Mouse (Mus musculus): ENCODE measurements around the gene Acy3. TPM values are rescaled to one million over a fixed set of nuclear protein-coding genes. Genes with fewer than 3 reads are reported as not detected.

Acy3 gene
- 10.5 and 12.4 TPM in 2 replicates for polyA plus RNA-seq (2015; fragmentation: Nextera tagmentation; extraction: Ambion mirVana)

GRCm38 (mm10) chr19:3986334-3986733 is at the start of gene Acy3:
Acy3 (plus strand) TSS chr19:3986570.
- H3K36me3 ChIP-seq (ENCODE audit: control insufficient read depth, insufficient read depth), result no peaks in the 10 kb centered on the region
- H3K4me2 ChIP-seq (ENCODE audit: low read depth, low read length), result peak within 1 kb of the TSS; percentile 4

DNA sequence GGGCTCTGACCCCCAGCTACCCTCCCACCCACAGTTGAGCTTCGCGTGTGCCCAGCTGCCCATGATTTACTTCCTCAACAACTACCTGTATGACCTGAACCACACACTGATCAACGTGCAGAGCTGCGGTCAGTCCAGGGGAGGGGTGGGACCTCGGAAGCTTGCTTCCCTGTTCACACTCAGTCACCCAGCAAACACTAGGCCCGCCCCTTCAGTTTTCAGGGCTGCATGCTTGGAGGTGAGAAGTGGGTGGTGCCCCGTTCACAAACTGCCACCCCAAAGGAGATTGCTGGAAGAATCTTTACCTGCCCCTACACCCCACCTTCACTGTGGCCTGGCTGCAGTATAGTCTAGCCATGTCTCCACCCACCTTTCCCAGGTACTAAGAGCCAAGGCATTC is 44.1 kb upstream of the Acy3 start:
- Histone ChIP-seq H3K4me1 (ENCODE audit: control insufficient read depth, low read depth, low read length) (peaks cover 10% of the 10 kb centered on the region), H3K9ac (ENCODE audit: low read depth, low read length) (no peak overlapping the region), H3K27me3 (ENCODE audit: control insufficient read depth, insufficient read depth, low read depth, low read length) (no peaks in the 10 kb centered on the region), H3K27ac (ENCODE audit: low read length) (no peak overlapping the region), H3K4me3 (ENCODE audit: low read depth, low read length) (no peak overlapping the region), H3K36me3 (ENCODE audit: control insufficient read depth, insufficient read depth) (no peaks in the 10 kb centered on the region), H3K9me3 (replicated peaks; ENCODE audit: control insufficient read depth, low read length) (no peaks in the 10 kb centered on the region), H3K4me2 (ENCODE audit: low read depth, low read length) (no peak overlapping the region)
- 64% methylated on average over 7 of the region's 7 CpGs for WGBS (ENCODE audit: insufficient replicate concordance)
- ATAC-seq (ENCODE audit: low read depth), result no peak

More at GRCm38 (mm10) chr19:3986334-3986733, at the start of gene Acy3:
- WGBS (ENCODE audit: insufficient replicate concordance), result 12% methylated on average over 8 of the region's 8 CpGs
- Histone ChIP-seq H3K4me1 (ENCODE audit: control insufficient read depth, low read depth, low read length) (peaks cover 25% of the 10 kb centered on the region), H3K4me3 (ENCODE audit: low read depth, low read length) (0 out of 2 replicates have a peak within 1 kb of the TSS, but pooled peaks have one; percentile 2), H3K9ac (ENCODE audit: low read depth, low read length) (no peak within 1 kb of the TSS; the same call in 1 of the 2 replicates), H3K9me3 (replicated peaks; ENCODE audit: control insufficient read depth, low read length) (no peaks in the 10 kb centered on the region), H3K27ac (ENCODE audit: low read length) (peak within 1 kb of the TSS; percentile 51), H3K27me3 (ENCODE audit: control insufficient read depth, insufficient read depth, low read depth, low read length) (no peaks in the 10 kb centered on the region)
- peak; percentile 82 for ATAC-seq (ENCODE audit: low read depth)

GRCm38 (mm10) chr19:3942986-3943735 is 43.2 kb upstream of the Acy3 start:
- peak overlapping the region; percentile 37 for H3K4me3 ChIP-seq (ENCODE audit: low read depth, low read length)

DNA sequence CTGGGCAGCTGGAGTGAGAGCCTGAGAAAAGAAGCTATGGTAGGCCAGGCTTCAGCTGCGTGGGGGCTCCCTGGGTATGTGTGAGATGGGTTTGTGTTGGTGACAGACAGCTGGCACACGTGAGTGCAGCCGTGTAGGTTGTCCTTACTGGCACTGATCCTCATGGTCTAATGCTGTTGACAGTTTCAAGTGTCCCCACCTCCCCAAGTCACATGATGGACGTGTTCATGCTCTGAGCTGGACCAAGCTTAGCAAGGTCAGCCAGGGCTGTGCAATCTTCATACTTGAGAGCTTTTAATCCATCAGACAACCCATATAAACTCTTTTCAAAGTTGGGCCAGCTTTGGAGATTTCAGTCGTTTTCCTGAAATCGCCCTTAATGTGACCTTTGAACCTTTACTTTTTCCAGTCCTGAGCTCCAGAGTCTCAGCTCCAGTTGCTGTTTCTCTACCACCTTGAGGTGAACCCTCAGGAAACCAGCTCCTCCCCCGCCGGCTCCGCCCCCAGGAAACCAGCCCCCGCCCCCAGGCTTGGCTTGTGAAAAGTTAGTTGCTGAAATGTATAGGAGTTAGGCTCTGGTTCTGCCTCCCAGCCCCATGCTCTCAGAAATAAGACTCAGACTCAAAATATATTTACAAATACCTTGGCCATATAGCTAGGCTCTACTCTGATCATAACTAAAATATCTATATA is 40.4 kb upstream of the Acy3 start:
- H3K4me2 ChIP-seq (ENCODE audit: low read depth, low read length), result no peak overlapping the region
- no peaks in the 10 kb centered on the region for H3K9me3 ChIP-seq (replicated peaks; ENCODE audit: control insufficient read depth, low read length)
- H3K4me3 ChIP-seq (ENCODE audit: low read depth, low read length), result no peak overlapping the region
- ATAC-seq (ENCODE audit: low read depth), result no peak
- 23% methylated on average over 10 of the region's 10 CpGs for WGBS (ENCODE audit: insufficient replicate concordance)
- peaks cover 10% of the 10 kb centered on the region for H3K4me1 ChIP-seq (ENCODE audit: control insufficient read depth, low read depth, low read length)
- H3K36me3 ChIP-seq (ENCODE audit: control insufficient read depth, insufficient read depth), result no peaks in the 10 kb centered on the region
- H3K27me3 ChIP-seq (ENCODE audit: control insufficient read depth, insufficient read depth, low read depth, low read length), result no peaks in the 10 kb centered on the region
- H3K9ac ChIP-seq (ENCODE audit: low read depth, low read length), result no peak overlapping the region
- H3K27ac ChIP-seq (ENCODE audit: low read length), result no peak overlapping the region

More at GRCm38 (mm10) chr19:3942986-3943735, 43.2 kb upstream of the Acy3 start:
- WGBS (ENCODE audit: insufficient replicate concordance), result 15% methylated on average over 27 of the region's 27 CpGs
- Histone ChIP-seq H3K27ac (ENCODE audit: low read length) (no peak overlapping the region), H3K9me3 (replicated peaks; ENCODE audit: control insufficient read depth, low read length) (no peaks in the 10 kb centered on the region), H3K4me1 (ENCODE audit: control insufficient read depth, low read depth, low read length) (peaks cover 10% of the 10 kb centered on the region), H3K4me2 (ENCODE audit: low read depth, low read length) (peak overlapping the region; percentile 60), H3K9ac (ENCODE audit: low read depth, low read length) (no peak overlapping the region), H3K36me3 (ENCODE audit: control insufficient read depth, insufficient read depth) (no peaks in the 10 kb centered on the region), H3K27me3 (ENCODE audit: control insufficient read depth, insufficient read depth, low read depth, low read length) (no peaks in the 10 kb centered on the region)
- ATAC-seq (ENCODE audit: low read depth), result peak; percentile 81

DNA sequence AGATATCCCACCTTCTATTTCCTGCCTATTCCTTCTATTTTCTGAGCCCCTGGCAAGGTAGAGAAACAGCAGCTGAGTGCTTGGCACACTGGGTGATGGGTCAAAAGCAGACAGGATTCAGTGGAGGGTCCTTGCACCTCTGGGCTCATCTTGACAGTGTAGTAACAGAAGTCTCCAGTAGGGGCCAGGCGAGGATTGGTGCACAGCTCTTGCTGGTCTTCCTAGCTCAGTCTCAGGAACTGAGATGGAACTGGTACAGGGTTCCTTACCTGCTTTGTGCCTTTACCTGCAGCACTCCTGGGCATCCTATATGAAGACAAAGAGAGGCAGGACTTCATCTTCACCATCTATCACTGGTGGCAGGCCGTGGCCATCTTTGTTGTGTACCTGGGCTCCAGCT is 39.7 kb upstream of the Acy3 start:
- Histone ChIP-seq H3K4me2 (ENCODE audit: low read depth, low read length) (no peak overlapping the region), H3K27ac (ENCODE audit: low read length) (no peak overlapping the region), H3K36me3 (ENCODE audit: control insufficient read depth, insufficient read depth) (no peaks in the 10 kb centered on the region), H3K27me3 (ENCODE audit: control insufficient read depth, insufficient read depth, low read depth, low read length) (no peaks in the 10 kb centered on the region), H3K9me3 (replicated peaks; ENCODE audit: control insufficient read depth, low read length) (no peaks in the 10 kb centered on the region), H3K9ac (ENCODE audit: low read depth, low read length) (no peak overlapping the region), H3K4me3 (ENCODE audit: low read depth, low read length) (no peak overlapping the region), H3K4me1 (ENCODE audit: control insufficient read depth, low read depth, low read length) (peaks cover 10% of the 10 kb centered on the region)
- 17% methylated on average over 2 of the region's 2 CpGs for WGBS (ENCODE audit: insufficient replicate concordance)
- ATAC-seq (ENCODE audit: low read depth), result no peak

GRCm38 (mm10) chr19:3947813-3948212 is 38.6 kb upstream of the Acy3 start:
- ATAC-seq (ENCODE audit: low read depth), result no peak
- Histone ChIP-seq H3K4me1 (ENCODE audit: control insufficient read depth, low read depth, low read length) (peaks cover 7% of the 10 kb centered on the region), H3K27me3 (ENCODE audit: control insufficient read depth, insufficient read depth, low read depth, low read length) (no peaks in the 10 kb centered on the region), H3K4me3 (ENCODE audit: low read depth, low read length) (no peak overlapping the region), H3K27ac (ENCODE audit: low read length) (no peak overlapping the region), H3K9me3 (replicated peaks; ENCODE audit: control insufficient read depth, low read length) (no peaks in the 10 kb centered on the region), H3K36me3 (ENCODE audit: control insufficient read depth, insufficient read depth) (no peaks in the 10 kb centered on the region), H3K9ac (ENCODE audit: low read depth, low read length) (no peak overlapping the region), H3K4me2 (ENCODE audit: low read depth, low read length) (no peak overlapping the region)
- 64% methylated on average over 3 of the region's 3 CpGs for WGBS (ENCODE audit: insufficient replicate concordance)

GRCm38 (mm10) chr19:3948546-3948945 is 37.8 kb upstream of the Acy3 start:
- no peak for ATAC-seq (ENCODE audit: low read depth)
- Histone ChIP-seq H3K4me1 (ENCODE audit: control insufficient read depth, low read depth, low read length) (peaks cover under 1% of the 10 kb centered on the region), H3K27ac (ENCODE audit: low read length) (no peak overlapping the region), H3K9me3 (replicated peaks; ENCODE audit: control insufficient read depth, low read length) (no peaks in the 10 kb centered on the region), H3K27me3 (ENCODE audit: control insufficient read depth, insufficient read depth, low read depth, low read length) (no peaks in the 10 kb centered on the region), H3K9ac (ENCODE audit: low read depth, low read length) (no peak overlapping the region), H3K4me2 (ENCODE audit: low read depth, low read length) (no peak overlapping the region), H3K4me3 (ENCODE audit: low read depth, low read length) (no peak overlapping the region), H3K36me3 (ENCODE audit: control insufficient read depth, insufficient read depth) (no peaks in the 10 kb centered on the region)
- 76% methylated on average over 14 of the region's 14 CpGs for WGBS (ENCODE audit: insufficient replicate concordance)

DNA sequence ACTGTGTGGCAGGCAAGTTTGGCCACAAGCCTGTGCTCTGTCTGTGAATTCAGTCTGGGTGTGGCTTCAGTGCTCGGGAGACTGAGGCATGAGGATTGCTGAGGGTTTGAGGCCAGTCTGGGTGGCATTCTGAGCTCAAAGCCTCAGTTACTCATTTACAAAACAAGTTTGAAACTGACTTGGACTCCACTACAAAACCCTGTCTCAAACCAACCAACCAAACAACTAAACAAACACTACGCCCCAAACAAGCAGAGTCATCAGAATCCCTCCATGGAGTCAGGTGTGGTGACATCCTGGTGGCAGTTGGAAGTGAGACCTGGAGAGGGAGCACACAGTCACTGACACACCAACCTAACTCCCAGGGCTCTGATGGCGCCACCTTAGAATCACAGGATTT is 36.0 kb upstream of the Acy3 start:
- ATAC-seq (ENCODE audit: low read depth), result no peak
- WGBS (ENCODE audit: insufficient replicate concordance), result 49% methylated on average over 3 of the region's 3 CpGs
- H3K27ac ChIP-seq (ENCODE audit: low read length), result no peak overlapping the region

GRCm38 (mm10) chr19:3951461-3951860 is 34.9 kb upstream of the Acy3 start:
- no peak overlapping the region for H3K4me3 ChIP-seq (ENCODE audit: low read depth, low read length)
- no peaks in the 10 kb centered on the region for H3K9me3 ChIP-seq (replicated peaks; ENCODE audit: control insufficient read depth, low read length)
- no peak overlapping the region for H3K9ac ChIP-seq (ENCODE audit: low read depth, low read length)
- no peak overlapping the region for H3K4me2 ChIP-seq (ENCODE audit: low read depth, low read length)
- H3K36me3 ChIP-seq (ENCODE audit: control insufficient read depth, insufficient read depth), result no peaks in the 10 kb centered on the region
- no peak overlapping the region for H3K27ac ChIP-seq (ENCODE audit: low read length)
- no peak for ATAC-seq (ENCODE audit: low read depth)
- H3K4me1 ChIP-seq (ENCODE audit: control insufficient read depth, low read depth, low read length), result no peaks in the 10 kb centered on the region
- no peaks in the 10 kb centered on the region for H3K27me3 ChIP-seq (ENCODE audit: control insufficient read depth, insufficient read depth, low read depth, low read length)

More for the DNA sequence above, 36.0 kb upstream of the Acy3 start:
- H3K36me3 ChIP-seq (ENCODE audit: control insufficient read depth, insufficient read depth), result no peaks in the 10 kb centered on the region
- H3K9me3 ChIP-seq (replicated peaks; ENCODE audit: control insufficient read depth, low read length), result no peaks in the 10 kb centered on the region
- no peaks in the 10 kb centered on the region for H3K27me3 ChIP-seq (ENCODE audit: control insufficient read depth, insufficient read depth, low read depth, low read length)
- no peak overlapping the region for H3K4me2 ChIP-seq (ENCODE audit: low read depth, low read length)
- H3K9ac ChIP-seq (ENCODE audit: low read depth, low read length), result no peak overlapping the region
- no peaks in the 10 kb centered on the region; the same call in none of the 2 replicates for H3K4me1 ChIP-seq (ENCODE audit: control insufficient read depth, low read depth, low read length)
- no peak overlapping the region for H3K4me3 ChIP-seq (ENCODE audit: low read depth, low read length)

Measured in liver, embryonic 16.5 days (tissue).